Mouse (Mus musculus) liver, embryonic 14.5 days (tissue): ENCODE results near the gene Dtx3. TPM values are rescaled to one million over a fixed set of nuclear protein-coding genes. Genes with fewer than 3 reads are reported as not detected.
A peak's percentile ranks its signal among the peaks of the same experiment; 100 is the strongest.

Experiments
- ATAC-seq: fragments of 200-750 bp; cut with Nextera tagmentation; 2 replicates; pipeline ENCODE4 v1.8.0; 2017; ENCODE audit warnings: moderate number of reproducible peaks, mild to moderate bottlenecking, moderate library complexity; ENCODE audit not compliant: insufficient read depth
- DNase-seq, 3 experiments: peaks; one replicate each; pipeline ENCODE4 v3.0.0-alpha.2; 2012 to 2013; ENCODE audit warnings: low read depth in 3 of 3, low spot score in 3 of 3
- H3K27ac ChIP-seq: fragments of 300-500 bp; sonication (generic); 2 replicates; pipeline ENCODE4 v1.5.1; 2014; ENCODE audit warnings: moderate library complexity, mild to moderate bottlenecking, control low read depth, inconsistent platforms
- H3K27me3 ChIP-seq: fragments of 300-500 bp; sonication (generic); 2 replicates; pipeline ENCODE4 v1.6.1; 2014; ENCODE audit warnings: mild to moderate bottlenecking, low read length, moderate library complexity; ENCODE audit not compliant: control insufficient read depth, insufficient read depth
- H3K36me3 ChIP-seq: fragments of 300-500 bp; sonication (generic); replicated peaks from 2 replicates; pipeline ENCODE4 v1.6.1; 2014; ENCODE audit warnings: low read depth; ENCODE audit not compliant: control insufficient read depth, insufficient read depth
- H3K4me1 ChIP-seq, 2 experiments: fragments of 200-500 bp in 1 of 2; fragments of 300-500 bp in 1 of 2; sonication (generic) in 1 of 2; replicated peaks; 2 replicates each; pipeline ENCODE4 v1.6.1; 2012 to 2014; ENCODE audit warnings: antibody characterized with exemption in 1 of 2, inconsistent platforms in 1 of 2, low read length in 1 of 2; ENCODE audit not compliant: control insufficient read depth in 2 of 2, insufficient read depth in 2 of 2
- H3K4me2 ChIP-seq: fragments of 300-500 bp; sonication (generic); 2 replicates; pipeline ENCODE4 v1.6.1; 2014; ENCODE audit warnings: low read depth, mild to moderate bottlenecking, control low read depth, moderate library complexity
- H3K4me3 ChIP-seq, 2 experiments: fragments of 200-500 bp in 1 of 2; fragments of 300-500 bp in 1 of 2; sonication (generic) in 1 of 2; 2 replicates each; pipeline ENCODE4 v1.5.1; 2012 to 2014; ENCODE audit warnings: low read depth in 2 of 2, low read length in 2 of 2, mild to moderate bottlenecking in 2 of 2, control low read depth in 1 of 2, inconsistent platforms in 1 of 2, moderate library complexity in 1 of 2; ENCODE audit not compliant: insufficient read depth in 1 of 2
- H3K9ac ChIP-seq: fragments of 300-500 bp; sonication (generic); replicated peaks from 2 replicates; pipeline ENCODE4 v1.6.1; 2014; ENCODE audit warnings: mild to moderate bottlenecking, control low read depth, moderate library complexity
- H3K9me3 ChIP-seq: fragments of 300-500 bp; sonication (generic); 2 replicates; pipeline ENCODE4 v1.6.1; 2016; ENCODE audit warnings: low read length, mixed read lengths; ENCODE audit not compliant: control insufficient read depth
- CTCF ChIP-seq: IDR thresholded peaks from 2 replicates; pipeline ENCODE4 v1.5.1; 2016; ENCODE audit warnings: antibody characterized with exemption, low read depth, control low read depth
- EP300 ChIP-seq: IDR thresholded peaks from 2 replicates; pipeline ENCODE4 v1.6.1; 2016; ENCODE audit warnings: antibody characterized with exemption, low read depth
- WGBS: fragments of 180-500 bp; shearing (Covaris S2); extraction: QIAGEN DNeasy Blood & Tissue Kit; methylation state at CpG from one replicate; pipeline ENCODE4 v1.1.7; 2014; ENCODE audit not compliant: insufficient replicate concordance; 5-methylcytosine and 5-hydroxymethylcytosine counted together
- polyA plus RNA-seq, 2 experiments: library from polyadenylated mRNA; depleted of rRNA in 1 of 2; stranded (reverse) in 1 of 2; unstranded in 1 of 2; fragments of >200 nt; fragmentation: Nextera tagmentation in 1 of 2; extraction: Ambion mirVana in 1 of 2; gene quantifications; 2 replicates each; pipeline versions ENCODE4 v1.2.1 to v1.2.3; 2012 to 2014

The Dtx3 gene
- polyA plus RNA-seq, 2 experiments = 11.2 to 35.9 TPM

DNA sequence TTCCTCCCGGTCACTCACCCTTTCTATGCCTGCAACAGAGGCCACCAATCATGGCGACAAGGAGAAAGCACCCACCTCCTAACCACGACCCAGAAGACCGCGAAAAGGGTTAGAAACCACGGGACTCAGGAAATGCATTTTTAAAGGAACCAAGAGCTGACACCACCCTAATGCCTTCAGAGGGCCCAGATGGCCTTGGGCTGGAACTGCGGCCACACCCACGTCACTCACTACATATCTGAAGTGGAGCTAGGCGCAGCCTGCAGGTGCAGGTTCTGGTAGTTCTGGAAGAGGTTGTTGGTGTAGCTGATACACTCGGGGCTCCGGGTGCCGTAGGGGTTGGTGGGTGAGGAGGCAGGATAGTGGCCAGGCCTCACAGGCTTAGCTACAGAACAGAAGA, 35.2 kb upstream of the Dtx3 start:
- 21% methylated on average over 12 of the region's 12 CpGs for WGBS
- Histone ChIP-seq H3K9me3 (no peaks in the 10 kb centered on the region), H3K9ac (no peak overlapping the region), H3K36me3 (no peaks in the 10 kb centered on the region), H3K27me3 (no peaks in the 10 kb centered on the region; the same call in 1 of the 2 replicates), H3K4me2 (no peak overlapping the region), H3K4me1 (no peaks in the 10 kb centered on the region), H3K4me3 (no peak overlapping the region), H3K27ac (no peak overlapping the region)
- peak; percentile 24; the same call in 1 of the 2 replicates for ATAC-seq
- TF ChIP-seq CTCF (no peak), EP300 (no peak)
- no peak for DNase-seq

DNA sequence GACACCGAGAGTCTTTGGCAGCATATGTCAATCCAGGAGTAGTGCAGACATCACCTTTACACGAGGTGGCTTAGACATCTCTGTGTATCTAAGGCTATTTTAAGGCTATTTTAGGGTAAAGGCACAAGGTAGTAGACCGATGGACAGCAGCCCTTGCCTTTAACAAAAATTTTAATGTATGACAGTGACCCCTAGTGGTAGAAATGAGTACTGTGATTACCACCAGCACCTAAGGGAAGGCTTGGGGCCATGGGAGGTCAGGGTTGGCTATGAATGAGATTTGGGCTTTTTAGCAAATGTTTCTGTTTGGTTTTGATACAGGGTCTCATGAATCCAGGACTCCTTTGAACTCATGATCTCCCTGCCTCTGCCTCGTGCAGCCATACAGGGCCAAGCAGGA, 33.4 kb upstream of the Dtx3 start:
- no peak overlapping the region for H3K9ac ChIP-seq
- no peak overlapping the region for H3K4me2 ChIP-seq
- ATAC-seq (peak; percentile 67; the same call in 1 of the 2 replicates), DNase-seq (peak; percentile 50 to 64 (median 55))
- no peak for TF ChIP-seq EP300
- TF ChIP-seq CTCF = peak; percentile 85
- H3K4me1 ChIP-seq = no peaks in the 10 kb centered on the region; a peak in 1 of 4 replicates
- H3K27ac ChIP-seq = no peak overlapping the region
- H3K4me3 ChIP-seq = no peak overlapping the region
- no peaks in the 10 kb centered on the region for H3K9me3 ChIP-seq
- WGBS = 21% methylated on average over 4 of the region's 4 CpGs
- no peaks in the 10 kb centered on the region; the same call in 1 of the 2 replicates for H3K27me3 ChIP-seq
- H3K36me3 ChIP-seq = no peaks in the 10 kb centered on the region

- H3K9ac ChIP-seq = no peak overlapping the region
- no peaks in the 10 kb centered on the region; the same call in 1 of the 2 replicates for H3K27me3 ChIP-seq
- no peak for DNase-seq
- ATAC-seq = no peak
- no peaks in the 10 kb centered on the region; a peak in 1 of 4 replicates for H3K4me1 ChIP-seq
- 53% methylated on average over 8 of the region's 8 CpGs for WGBS
- no peaks in the 10 kb centered on the region for H3K9me3 ChIP-seq
- H3K4me2 ChIP-seq = no peak overlapping the region
- no peak overlapping the region for H3K27ac ChIP-seq
- no peak for TF ChIP-seq CTCF
- no peak for TF ChIP-seq EP300
- H3K36me3 ChIP-seq = no peaks in the 10 kb centered on the region
- H3K4me3 ChIP-seq = no peak overlapping the region
Observed at GRCm38 (mm10) chr10:127227163-127227562, 31.6 kb upstream of the Dtx3 start.

DNA sequence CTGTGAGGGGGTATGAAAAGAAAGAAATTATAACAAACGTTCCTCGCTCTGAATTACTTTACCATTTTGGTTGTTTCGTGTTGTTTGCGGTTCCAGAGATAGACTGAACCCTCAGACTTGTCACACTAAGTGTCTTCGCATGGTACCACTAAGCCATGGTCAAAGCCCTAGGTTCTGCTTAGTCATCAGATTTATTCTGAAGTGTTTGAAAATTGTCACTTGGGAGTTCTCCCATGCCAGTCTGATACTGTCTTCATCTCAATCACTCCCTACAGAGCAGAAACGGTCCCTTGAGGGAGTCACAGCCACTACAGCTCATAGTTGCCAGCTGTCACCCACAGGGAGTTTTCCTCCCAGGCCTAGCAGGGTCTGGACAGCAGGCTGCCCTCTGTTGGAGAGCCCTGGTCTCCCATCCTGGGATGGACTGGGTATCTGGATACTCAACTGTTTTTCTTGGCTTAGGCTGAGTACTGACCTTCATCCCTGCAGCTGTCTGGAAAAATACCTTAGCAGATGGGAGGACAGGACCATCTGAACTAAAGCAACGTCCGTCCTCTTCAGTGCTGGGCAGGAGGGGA, 30.9 kb upstream of the Dtx3 start:
- no peak overlapping the region for H3K4me3 ChIP-seq
- ATAC-seq (no peak), DNase-seq (no peak)
- no peaks in the 10 kb centered on the region; the same call in 1 of the 2 replicates for H3K27me3 ChIP-seq
- H3K4me2 ChIP-seq = no peak overlapping the region
- TF ChIP-seq CTCF (peak; percentile 67), EP300 (no peak)
- H3K4me1 ChIP-seq = no peaks in the 10 kb centered on the region; a peak in 1 of 4 replicates
- H3K9me3 ChIP-seq = no peaks in the 10 kb centered on the region
- WGBS = 53% methylated on average over 8 of the region's 8 CpGs
- no peak overlapping the region for H3K9ac ChIP-seq
- no peak overlapping the region for H3K27ac ChIP-seq
- H3K36me3 ChIP-seq = no peaks in the 10 kb centered on the region

- no peak overlapping the region for H3K9ac ChIP-seq
- DNase-seq (no peak), ATAC-seq (no peak)
- H3K9me3 ChIP-seq = no peaks in the 10 kb centered on the region
- no peak for TF ChIP-seq EP300
- TF ChIP-seq CTCF = no peak
- no peaks in the 10 kb centered on the region; a peak in 1 of 4 replicates for H3K4me1 ChIP-seq
- no peaks in the 10 kb centered on the region for H3K36me3 ChIP-seq
- no peak overlapping the region for H3K4me3 ChIP-seq
- H3K27me3 ChIP-seq = no peaks in the 10 kb centered on the region; the same call in 1 of the 2 replicates
- WGBS = 33% methylated on average over 10 of the region's 10 CpGs
- H3K27ac ChIP-seq = no peak overlapping the region
- H3K4me2 ChIP-seq = no peak overlapping the region
Observed at GRCm38 (mm10) chr10:127225732-127226131, 30.2 kb upstream of the Dtx3 start.
